Mouse (Mus musculus) liver, embryonic 14.5 days (tissue): ENCODE measurements at regions not wholly inside any gene's neighbourhood (a gene's known extent, or its start where the extent isn't known, plus 50 kb on each side); places are given as distances from the start of the nearest gene placed in this dataset.

Source experiments
- CTCF ChIP-seq: IDR thresholded peaks from 2 replicates; pipeline ENCODE4 v1.5.1; 2016; ENCODE audit warnings: antibody characterized with exemption, low read depth, control low read depth
- EP300 ChIP-seq: IDR thresholded peaks from 2 replicates; pipeline ENCODE4 v1.6.1; 2016; ENCODE audit warnings: antibody characterized with exemption, low read depth

DNA sequence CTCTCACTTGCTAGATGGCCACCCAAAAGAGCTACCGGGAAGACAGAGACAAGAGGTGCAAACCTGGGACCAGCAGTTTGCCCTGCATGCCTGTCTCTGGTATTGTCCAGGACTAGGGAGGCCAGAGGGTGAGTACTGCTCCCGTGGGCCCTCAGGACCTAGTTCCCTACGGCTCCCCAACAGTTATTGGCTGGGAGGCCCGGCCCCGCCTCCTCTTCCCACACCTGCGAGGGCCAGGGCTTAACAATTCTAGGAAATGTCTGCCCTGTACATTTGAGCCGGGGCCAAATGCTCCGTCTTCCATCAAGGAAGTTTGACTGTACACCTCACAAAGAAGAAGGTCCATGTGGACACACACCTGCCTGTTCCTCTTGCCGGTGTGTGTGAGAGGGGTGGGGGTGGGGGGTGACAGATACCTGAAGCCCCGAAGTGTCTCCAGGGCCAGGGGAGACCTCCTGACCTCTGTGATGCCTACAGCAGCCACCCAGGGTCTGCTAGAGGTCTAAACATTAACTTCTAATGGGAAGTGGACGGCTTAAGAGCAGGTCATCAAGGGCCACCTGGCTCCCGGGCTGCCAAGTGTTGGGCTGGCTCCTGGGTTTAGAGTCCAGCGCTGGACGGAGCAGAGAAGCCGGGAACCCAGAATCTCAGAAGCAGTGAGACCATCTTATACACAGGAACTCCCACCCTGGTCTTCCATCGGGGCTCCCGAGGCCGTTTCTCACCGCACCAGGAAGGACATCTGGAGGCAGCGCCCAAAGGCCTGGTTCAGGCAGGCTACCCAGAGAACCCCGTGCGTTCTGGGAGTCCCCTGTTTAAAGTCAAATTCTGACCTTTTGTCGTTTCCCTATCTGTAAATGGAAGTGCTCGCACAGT lies 146.5 kb downstream of the Vegfa start:
- TF ChIP-seq CTCF (no peak), EP300 (no peak)
